Mouse (Mus musculus) large intestine, adult 2 months (tissue): ENCODE results near the gene Als2cr12. TPM values are rescaled to one million over a fixed set of nuclear protein-coding genes. Genes with fewer than 3 reads are reported as not detected.
"Not testable (repeated sequence)": the region's sequence is repeated elsewhere in the genome, so short reads cannot be mapped to it uniquely, and the experiment has no call there.

Source experiments
- DNase-seq: peaks from one replicate; pipeline ENCODE4 v3.0.0-alpha.2; 2012; ENCODE audit warnings: low read depth, low spot score
- WGBS: fragments of 180-500 bp; shearing (Covaris S2); methylation state at CpG from one replicate; pipeline ENCODE4 v1.1.7; 2018; 5-methylcytosine and 5-hydroxymethylcytosine counted together
- polyA plus RNA-seq: library from polyadenylated mRNA; depleted of rRNA; stranded (reverse); fragments of >200 nt; gene quantifications from 2 replicates; pipeline ENCODE4 v1.2.3, GENCODE M21; 2012

The Als2cr12 gene
- polyA plus RNA-seq, 1 experiment = 1.1 TPM

DNA sequence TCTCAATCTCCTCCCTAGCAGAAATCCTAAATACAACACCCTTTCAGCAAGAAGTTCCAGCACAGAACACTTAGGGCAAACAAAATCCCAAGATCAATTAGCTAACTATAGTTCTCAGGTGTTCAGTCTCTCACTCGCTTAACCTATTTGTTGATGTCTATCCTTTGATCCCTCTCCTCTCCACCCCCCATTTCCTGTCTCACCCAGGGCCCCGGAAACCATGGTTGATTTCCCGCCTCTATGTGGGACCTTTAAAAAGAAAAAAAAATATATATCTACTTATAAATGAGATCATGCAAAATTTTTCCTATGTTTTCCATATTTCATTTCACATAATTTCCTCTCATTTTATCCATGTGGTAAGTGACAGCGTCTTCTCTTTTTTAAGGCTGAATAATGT, 25.2 kb upstream of the Als2cr12 start:
- no peak for DNase-seq
- 74% methylated on average over 4 of the region's 4 CpGs for WGBS

DNA sequence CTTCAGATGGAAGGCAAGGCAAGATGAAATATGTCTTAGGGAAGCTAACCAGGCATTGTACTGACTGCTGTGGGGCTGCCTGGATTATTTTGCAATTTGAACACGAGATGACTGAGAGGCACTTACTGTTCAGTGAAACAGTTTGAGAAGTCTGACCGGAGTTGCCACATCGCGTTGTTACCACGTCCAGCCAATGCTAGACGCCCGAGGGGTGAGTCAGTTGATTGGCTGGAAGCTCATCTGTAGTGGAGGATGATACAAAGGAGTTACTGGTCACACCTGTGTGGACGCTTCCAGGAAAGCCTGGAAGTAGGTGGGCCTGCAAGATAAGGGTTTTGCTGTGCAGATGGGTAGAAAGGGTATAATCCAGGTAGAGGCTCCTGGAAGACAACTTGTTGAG, 24.3 kb upstream of the Als2cr12 start:
- DNase-seq = no peak
- 78% methylated on average over 8 of the region's 8 CpGs for WGBS

DNA sequence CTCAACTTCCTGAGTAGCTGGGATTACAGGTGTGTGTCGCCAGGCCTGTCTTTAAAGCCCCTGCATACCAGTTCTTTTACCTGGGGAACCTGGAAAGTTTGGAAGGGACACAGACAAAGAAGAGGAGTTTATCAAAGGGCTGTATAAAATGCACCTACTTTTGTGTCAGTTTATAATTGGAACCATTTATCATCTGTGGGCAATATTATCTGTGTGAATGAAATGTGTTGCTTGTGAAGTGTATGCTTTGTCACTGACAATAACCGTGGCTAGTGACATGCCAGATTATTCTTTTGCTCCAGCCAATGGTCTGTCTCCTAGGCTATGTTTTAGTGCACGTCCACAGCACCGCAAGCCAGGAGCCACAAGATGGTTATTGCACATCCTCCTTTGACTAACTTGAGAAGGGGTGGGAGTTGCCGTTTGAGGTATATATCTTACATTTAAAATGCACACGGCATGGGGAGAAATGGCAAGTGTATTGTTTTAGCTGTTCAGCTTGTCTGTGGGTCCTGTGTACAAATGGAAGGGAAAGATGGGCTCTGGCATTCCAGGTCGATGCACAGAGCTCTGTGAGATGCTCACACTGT, 23.7 kb upstream of the Als2cr12 start:
- WGBS = 78% methylated on average over 7 of the region's 7 CpGs
- DNase-seq = no peak

DNA sequence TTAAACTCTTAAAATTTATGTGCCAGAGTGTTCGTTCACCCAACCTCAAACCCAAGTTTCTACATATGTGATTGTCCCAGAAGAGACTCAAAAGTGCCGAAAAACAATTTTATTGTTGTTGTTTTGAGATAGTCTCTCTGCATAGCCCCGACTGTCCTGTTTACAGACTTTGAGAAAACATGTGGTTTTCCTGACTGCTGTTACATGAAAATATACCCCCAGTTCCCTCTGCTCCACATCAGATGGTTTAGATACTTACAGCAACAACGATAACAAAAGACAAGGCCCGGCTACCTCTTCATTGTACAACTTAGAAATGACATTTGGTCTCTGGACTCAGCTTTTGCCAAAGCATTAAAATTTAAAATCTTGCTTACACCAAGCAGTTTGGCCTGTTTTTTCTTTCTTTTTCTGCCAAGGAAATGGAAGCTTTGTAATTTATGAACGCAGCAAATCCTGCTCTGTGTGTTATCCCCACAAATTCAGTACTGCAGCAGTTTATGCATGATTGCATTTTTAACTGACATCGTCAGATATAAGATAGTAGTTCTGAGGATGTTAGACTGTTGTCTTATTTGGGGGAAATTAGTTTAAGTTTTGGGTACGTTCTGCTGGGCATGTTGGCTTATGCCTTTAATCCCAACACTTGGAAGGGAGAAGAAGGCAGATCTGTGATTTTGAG, 21.9 kb upstream of the Als2cr12 start:
- DNase-seq = no peak
- 83% methylated on average over 8 of the region's 8 CpGs for WGBS

DNA sequence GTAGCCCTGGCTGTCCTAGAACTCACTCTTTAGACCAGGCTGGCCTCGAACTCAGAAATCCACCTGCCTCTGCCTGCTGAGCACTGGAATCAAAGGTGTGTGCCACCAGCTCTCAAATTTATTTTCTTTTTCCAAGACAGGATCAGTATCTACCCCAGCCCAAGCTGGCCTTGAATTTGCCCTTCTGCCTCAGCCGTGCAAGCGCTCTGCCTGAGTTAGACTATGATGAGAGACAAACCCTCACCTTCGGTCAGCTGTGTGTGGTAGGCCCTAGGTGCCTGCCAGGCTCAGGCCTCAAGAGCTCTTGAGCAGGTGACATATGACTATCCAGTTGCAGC, 21.1 kb upstream of the Als2cr12 start:
- no peak for DNase-seq
- 84% methylated on average over 4 of the region's 4 CpGs for WGBS

DNA sequence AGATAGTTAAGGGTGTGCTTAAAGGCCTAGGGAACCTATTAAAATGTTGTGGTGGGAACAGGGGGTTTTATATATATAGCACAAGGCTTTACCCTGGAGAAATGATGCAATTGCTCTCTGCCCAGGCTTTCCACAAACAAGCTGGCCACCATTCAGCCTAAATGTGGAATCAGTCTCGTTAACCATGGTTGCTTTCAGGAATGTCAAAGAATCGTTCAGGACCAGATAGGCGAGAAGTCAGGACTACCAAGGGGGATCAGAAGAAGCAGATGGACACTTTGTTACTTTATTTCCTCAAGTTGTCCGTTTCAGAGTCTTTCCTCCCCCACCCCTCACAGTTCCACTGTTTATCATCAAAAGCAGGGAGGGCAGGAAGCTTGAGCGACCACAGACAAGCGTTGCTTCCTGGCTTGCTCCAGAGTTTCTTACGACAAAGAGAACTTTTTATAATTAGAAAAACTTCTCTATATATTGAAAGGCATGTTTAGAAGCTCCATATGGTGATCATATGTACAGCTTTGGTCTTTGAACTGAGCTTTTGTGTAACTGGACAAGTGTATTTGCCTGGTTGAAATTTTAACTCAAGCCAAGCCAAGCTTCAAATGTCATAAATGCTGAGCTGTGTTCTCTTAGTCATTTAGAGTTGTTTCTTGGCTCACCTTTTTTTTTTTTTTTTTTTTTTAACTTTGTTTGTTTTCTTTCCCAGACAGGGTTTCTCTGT, 20.5 kb upstream of the Als2cr12 start:
- DNase-seq = no peak
- 26% methylated on average over 7 of the region's 7 CpGs for WGBS

DNA sequence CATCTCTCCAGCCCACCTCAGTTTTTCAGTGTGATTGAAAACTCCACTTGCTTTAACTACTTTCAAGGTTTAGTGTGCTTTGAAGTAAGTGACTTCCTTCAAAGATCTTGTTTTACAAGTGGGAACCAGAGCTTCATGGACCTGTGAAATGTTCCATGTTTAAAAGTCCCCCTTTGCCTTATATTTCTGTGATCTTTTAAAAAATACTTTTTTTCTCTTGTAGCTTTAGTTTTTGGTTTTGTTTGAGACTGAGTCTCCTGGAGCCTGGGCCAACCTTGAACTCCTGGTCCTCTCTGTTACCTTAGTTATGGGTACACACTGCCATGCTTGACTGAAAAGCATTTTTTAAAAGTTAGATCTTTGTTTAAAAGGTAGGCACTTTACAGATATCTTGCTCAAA, 19.7 kb upstream of the Als2cr12 start:
- DNase-seq = no peak

DNA sequence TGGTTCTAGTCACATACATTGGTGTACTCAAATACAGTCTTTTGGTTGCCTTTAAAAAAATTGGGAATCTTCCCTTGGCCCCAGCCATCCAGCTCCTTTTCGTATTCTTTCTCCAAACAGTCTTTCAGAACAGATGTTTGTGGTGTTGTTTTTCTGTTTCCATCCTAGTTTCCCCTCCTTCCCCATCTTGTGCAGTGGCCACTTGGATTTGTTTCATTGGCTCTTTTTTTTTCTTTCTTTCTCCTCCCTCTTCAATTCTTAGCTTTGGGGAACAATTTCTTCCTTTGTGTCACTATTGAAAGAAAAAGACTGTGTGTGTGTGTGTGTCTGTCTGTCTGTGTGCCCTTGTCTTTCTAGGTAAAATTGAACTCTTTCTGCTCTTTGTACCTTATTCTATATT, 18.6 kb upstream of the Als2cr12 start:
- DNase-seq = no peak
- 12% methylated on average over 1 of the region's 1 CpGs for WGBS

DNA sequence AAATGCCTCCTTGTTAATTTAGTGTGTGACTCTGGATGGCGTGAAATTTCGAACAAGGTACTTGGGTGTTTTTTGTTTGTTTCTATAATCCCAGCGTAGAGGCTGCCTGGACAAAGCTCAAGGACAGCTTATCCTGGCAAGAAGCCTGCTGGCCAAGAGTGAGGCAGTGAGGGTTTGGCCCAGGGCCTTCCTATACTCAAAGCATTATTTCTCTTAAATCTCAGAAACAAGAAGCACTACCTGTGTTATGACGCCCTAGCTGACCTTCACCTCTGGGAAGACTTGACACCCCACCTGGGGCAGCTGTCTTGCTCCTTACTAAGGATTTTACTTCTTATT, 18.1 kb upstream of the Als2cr12 start:
- DNase-seq = no peak
- 3% methylated on average over 4 of the region's 4 CpGs for WGBS

DNA sequence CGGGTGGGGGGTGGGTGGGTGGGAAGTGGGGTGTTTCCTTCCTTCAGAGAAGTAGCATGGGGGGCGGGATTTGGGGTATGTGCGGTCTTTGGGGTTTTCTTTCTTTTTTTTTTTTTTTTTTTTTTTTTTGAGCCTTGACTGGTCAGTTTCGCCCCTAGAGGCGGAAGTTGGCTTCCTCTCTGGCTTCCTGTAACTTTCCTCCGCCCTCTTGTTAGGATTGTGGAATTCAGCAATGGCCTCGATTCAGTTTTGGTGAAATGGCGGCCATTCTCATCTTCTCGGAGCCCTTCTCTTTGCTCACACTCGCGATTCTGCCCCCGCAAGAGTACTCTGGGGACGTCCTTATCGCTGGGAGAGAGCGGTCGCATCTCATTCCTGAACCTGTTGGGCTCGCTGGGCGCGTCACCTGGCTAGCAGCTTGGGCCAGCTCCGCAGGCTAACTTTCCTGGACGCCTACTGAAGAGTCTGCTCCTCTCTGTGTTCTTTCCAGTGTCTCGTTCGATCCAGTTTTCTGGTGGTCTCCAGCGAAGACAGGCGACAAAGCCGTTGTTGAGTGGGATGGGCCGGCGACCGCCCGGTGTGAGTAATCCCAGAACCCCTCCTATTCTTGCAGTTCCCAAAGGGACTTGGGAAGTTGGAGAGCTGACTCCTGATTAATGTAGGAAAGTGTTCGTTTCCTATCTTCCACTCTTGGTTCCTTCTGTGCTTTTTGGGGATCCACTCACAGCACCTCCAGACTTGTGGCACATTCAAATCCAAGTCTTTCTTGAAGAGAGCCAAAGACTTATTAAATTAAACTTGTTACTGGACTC, 17.5 kb upstream of the Als2cr12 start:
- WGBS = 2% methylated on average over 31 of the region's 31 CpGs
- DNase-seq = no peak

DNA sequence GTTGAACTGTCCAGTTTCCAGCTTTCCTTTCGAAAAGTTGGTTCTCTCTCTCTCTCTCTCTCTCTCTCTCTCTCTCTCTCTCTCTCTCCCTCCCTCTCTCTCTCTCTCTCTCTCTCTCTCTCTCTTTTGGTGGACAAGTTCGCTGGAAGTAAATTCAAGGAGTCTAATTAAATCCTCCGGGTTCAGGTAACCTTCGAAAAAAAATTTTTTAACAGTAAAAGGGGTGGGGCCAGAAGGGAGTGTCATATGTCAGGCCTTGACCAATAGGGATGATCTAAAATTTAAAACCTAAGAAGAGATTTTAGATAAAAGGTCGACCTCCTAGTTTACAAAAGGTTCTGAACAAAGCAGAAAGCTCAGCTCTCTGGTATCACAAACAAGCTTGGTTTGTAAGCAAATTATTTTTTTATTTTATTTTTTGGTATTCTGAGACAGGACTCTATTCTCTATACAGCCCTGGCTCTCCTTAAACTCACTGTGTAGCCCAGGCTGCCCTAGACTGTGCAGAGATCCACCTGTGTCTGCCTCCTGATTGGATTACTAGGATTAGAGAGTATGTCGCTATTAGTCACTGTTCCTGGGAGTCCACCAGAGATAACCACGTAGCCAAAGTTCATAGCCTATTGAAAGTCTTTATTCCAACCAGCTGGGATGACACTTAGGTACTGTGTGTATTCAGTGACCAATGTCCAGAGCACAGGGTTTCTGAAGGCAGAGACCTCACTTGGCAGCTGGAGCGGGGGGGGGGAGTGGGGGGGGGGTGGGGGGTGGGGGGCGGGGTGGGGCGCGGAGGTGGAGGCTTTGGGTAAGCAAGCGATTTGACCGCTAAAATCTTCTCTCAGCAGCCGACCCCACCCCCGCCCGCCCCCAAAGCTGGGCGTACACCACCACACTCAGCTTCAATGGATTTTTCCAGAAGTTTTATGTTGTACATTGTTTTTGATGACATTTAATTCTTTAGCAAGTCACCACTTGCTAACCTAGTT, 16.6 kb upstream of the Als2cr12 start:
- WGBS = 4% methylated on average over 17 of the region's 17 CpGs

DNA sequence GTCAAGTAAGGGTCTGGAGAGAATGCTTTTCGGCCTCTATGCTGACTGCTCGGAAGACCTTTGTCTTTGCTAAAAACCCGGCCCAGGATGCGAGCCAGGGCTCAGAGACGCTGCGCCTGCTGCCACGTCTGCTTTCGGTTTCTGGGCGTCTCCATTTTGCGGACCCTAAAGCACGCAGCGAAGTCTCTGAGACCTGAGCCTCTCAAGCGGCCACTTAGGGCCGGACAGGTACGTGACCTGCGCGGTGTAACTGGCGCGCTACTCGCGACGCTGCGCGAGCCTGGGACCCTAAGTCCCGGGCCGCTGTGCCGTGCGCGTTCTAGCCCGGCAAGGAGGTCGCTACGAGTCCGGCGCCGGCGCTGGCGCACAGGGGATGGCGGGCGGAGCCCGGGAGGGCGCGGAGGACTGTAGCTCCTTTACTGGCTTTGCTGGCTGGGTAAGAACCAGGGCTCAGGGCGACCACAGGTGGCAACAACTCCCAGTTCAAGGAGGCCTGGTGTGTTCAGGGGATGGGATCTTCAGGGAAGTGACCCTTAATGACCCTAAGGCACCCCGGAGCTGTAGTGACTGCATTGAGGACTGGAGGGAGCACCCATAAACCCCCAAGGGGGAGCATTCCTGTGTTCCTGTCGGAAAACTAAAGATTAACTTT, 15.7 kb upstream of the Als2cr12 start, which contains the start of gene Cflar:
TSS of gene Cflar (plus strand) at position 144 of the 652 bp plus-strand sequence.
- no peak for DNase-seq
- WGBS = under 1% methylated on average over 45 of the region's 45 CpGs

More for the DNA sequence above, 16.6 kb upstream of the Als2cr12 start:
- peak; percentile 72 for DNase-seq

DNA sequence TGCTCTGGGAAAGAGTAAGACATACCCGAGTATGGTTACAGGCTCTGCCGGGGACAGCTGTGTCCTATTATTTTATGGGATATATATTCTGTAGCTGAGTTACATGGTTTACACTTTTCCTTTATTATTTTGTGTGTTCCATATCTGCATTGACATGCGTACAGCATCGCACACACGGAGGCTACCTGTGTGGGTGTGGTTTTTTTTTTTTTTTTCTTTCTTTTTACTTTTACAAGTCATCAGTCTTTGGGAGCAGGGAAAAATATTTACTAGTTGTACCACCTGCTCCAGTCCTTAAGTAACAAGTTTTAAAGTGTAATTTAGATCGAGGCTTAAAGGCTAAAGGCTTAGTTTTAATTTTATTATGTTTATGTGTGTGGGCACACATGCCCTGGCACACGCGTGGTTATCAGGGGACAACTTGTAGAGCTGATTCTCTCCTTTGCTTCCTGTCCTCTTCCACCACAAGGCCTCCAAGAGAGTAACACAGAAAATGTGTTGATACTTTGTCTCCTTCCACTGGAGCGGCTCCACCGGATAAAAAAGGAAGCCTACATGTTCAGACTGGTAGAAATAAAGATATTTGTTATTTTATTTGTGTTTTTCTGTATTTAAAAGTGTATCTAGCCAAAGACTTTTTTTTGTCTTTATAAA, 15.0 kb upstream of the Als2cr12 start:
- no peak for DNase-seq
- 8% methylated on average over 10 of the region's 10 CpGs for WGBS

DNA sequence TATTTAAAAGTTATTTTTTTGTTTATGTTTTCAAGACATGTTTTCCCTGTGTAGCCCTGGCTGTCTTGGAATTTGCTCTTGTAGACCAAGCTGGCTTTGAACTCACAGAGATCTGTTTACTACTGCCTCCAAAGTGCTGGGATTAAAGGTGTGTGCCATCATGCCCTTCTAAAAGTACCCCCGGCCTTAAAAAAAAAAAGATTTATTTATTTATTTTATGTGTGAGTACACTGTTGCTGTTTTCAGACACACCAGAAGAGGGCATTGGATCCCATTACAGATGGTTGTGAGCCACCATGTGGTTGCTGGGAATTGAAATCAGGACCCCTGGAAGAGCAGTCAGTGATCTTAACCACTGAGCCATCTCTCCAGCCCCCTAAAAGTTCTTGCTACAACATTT, 14.3 kb upstream of the Als2cr12 start:
- not testable (repeated sequence) for DNase-seq
- 91% methylated on average over 1 of the region's 1 CpGs for WGBS

DNA sequence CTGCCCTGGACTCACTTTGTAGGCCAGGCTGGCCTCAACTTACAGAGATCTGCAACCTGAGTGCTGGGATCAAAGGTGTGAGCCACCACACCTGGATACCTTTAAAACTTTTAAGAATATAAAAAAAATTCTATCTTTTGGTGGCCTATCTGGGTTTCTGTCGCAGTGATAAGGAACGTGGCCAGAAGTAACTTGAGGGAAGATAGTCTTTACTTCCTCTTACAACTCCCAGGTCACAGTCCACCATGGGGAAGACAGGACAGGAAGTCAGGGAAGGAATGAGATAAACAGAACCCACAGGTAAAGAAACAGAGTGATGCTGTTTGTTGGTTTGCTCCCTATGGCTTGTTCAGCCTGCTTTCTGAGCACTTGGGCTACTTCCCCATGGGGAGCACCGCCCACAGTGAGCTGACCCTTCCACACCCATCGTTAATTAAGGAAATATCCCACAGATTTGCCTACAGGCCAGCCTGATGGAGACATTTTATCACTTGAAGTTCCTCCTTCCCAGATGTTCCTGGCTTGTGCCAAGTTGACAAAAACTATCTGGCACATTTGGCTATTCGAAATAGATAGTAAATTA, 4.9 kb upstream of the Als2cr12 start:
- DNase-seq = not testable (repeated sequence)
- WGBS = 54% methylated on average over 5 of the region's 5 CpGs

DNA sequence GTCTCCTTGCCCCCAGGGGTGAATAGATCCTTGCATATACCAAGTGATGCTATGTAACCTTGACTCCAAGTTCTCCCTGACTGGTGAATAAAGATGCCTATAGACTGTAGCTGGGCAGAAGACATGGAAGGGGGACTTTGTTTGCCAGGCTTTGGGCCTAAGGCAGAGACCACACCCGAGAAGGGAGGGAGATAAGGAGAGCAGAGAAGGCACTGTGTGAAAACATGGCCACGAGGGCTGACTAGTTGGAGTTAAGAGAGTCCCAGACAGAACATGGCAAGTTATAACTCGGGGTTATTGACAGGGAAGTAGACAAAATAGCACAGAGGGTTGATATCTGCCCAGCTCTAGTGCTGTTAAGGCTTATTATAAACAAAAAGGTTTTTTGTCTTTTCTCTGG, 4.2 kb upstream of the Als2cr12 start:
- no peak for DNase-seq
- 49% methylated on average over 3 of the region's 3 CpGs for WGBS

DNA sequence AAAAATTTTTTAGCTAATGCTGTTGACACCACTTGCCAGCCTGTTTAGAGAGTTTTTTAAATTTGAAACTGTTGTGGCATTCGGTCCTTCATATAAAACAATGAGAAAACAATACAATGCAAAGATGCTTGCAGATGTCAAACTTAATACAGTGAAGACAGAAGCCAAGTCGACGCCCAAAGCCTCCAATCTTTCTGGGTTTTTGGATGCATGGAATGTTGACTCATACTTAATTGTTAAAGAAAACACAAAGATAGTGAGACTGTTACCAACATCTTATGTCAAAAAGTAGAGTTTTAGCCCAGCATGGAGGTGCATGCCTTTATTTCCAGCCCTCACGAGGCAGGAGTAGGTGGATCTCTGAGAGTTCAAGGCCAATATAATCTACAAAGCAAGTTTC, 3.0 kb upstream of the Als2cr12 start:
- 87% methylated on average over 4 of the region's 4 CpGs for WGBS
- no peak for DNase-seq

DNA sequence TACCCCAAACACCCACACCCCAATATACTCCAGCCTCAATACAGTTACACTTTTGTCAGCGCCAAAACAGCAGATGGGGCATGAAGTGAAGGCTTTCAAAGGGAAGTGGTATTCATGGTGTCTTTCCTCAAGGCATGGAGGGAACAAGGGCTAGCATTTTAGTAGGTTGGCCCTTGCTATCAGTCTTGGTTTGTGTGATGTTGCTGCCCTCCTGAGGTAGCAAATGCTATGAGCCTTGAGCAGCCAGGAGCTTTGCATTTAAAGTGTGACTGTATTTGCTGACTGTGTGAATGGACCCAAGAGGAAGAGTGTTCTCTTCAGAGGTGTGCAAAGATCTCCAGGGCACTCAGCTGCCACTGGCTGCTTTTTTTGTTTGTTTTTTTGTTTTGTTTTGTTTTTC, 1.8 kb upstream of the Als2cr12 start:
- 51% methylated on average over 1 of the region's 1 CpGs for WGBS
- DNase-seq = not testable (repeated sequence)
